Mouse (Mus musculus) MEL (cell line): ENCODE measurements around the gene Ccdc117. TPM values are rescaled to one million over a fixed set of nuclear protein-coding genes. Genes with fewer than 3 reads are reported as not detected.

Source experiments
- DNase-seq: peaks from one replicate; pipeline ENCODE4 v3.0.0; 2011; ENCODE audit warnings: low read depth, low spot score
- H3K27ac ChIP-seq: 2 replicates; pipeline ENCODE4 v1.5.1; 2012; ENCODE audit warnings: low read depth, mild to moderate bottlenecking, control low read depth, low read length, moderate library complexity; ENCODE audit not compliant: control insufficient read depth
- H3K27me3 ChIP-seq, 2 experiments: fragments of 150-350 bp in 1 of 2; sonication (generic) in 1 of 2; 2 replicates each; pipeline ENCODE4 v1.6.1; 2012; ENCODE audit warnings: low read length in 2 of 2, mild to moderate bottlenecking in 2 of 2, improper control_type of control experiment in 1 of 2, moderate library complexity in 1 of 2; ENCODE audit not compliant: insufficient read depth in 2 of 2, control insufficient read depth in 1 of 2
- H3K36me3 ChIP-seq, 2 experiments: 2 replicates each; pipeline ENCODE4 v1.6.1; 2012 to 2014; ENCODE audit warnings: low read length in 2 of 2, improper control_type of control experiment in 1 of 2, inconsistent platforms in 1 of 2, mild to moderate bottlenecking in 1 of 2; ENCODE audit not compliant: insufficient read depth in 2 of 2, control insufficient read depth in 1 of 2
- H3K4me1 ChIP-seq, 2 experiments: fragments of 150-350 bp in 1 of 2; sonication (generic) in 1 of 2; 2 replicates each; pipeline ENCODE4 v1.6.1; 2012; ENCODE audit warnings: low read length in 2 of 2, improper control_type of control experiment in 1 of 2, mild to moderate bottlenecking in 1 of 2; ENCODE audit not compliant: insufficient read depth in 2 of 2, control insufficient read depth in 1 of 2
- H3K4me3 ChIP-seq, 2 experiments: fragments of 150-350 bp in 1 of 2; sonication (generic) in 1 of 2; 2 replicates each; pipeline ENCODE4 v1.5.1; 2012; ENCODE audit warnings: low read depth in 2 of 2, low read length in 2 of 2, mild to moderate bottlenecking in 2 of 2, moderate library complexity in 2 of 2, control low read depth in 1 of 2, improper control_type of control experiment in 1 of 2; ENCODE audit not compliant: control insufficient read depth in 1 of 2, insufficient read depth in 1 of 2
- H3K79me2 ChIP-seq: 2 replicates; pipeline ENCODE4 v1.6.1; 2012; ENCODE audit warnings: mild to moderate bottlenecking, low read length, moderate library complexity; ENCODE audit not compliant: control insufficient read depth, poor library complexity, insufficient read depth
- H3K9ac ChIP-seq: 2 replicates; pipeline ENCODE4 v1.6.1; 2012; ENCODE audit warnings: low read depth, mild to moderate bottlenecking, control low read depth, low read length, moderate library complexity; ENCODE audit not compliant: control insufficient read depth, poor library complexity, severe bottlenecking
- H3K9me3 ChIP-seq: fragments of 150-350 bp; sonication (generic); replicated peaks from 2 replicates; pipeline ENCODE4 v1.6.1; 2012; ENCODE audit warnings: mild to moderate bottlenecking, low read length, improper control_type of control experiment, moderate library complexity; ENCODE audit not compliant: insufficient read depth
- BHLHE40 ChIP-seq: IDR thresholded peaks from 2 replicates; pipeline ENCODE4 v1.6.1; 2012; ENCODE audit warnings: low read depth, mild to moderate bottlenecking, inconsistent platforms, low read length, improper control_type of control experiment, borderline replicate concordance
- CHD1 ChIP-seq: IDR thresholded peaks from 2 replicates; pipeline ENCODE4 v1.6.1; 2012; ENCODE audit warnings: low read depth, mild to moderate bottlenecking, inconsistent platforms, low read length, improper control_type of control experiment
- CHD2 ChIP-seq: IDR thresholded peaks from 2 replicates; pipeline ENCODE4 v1.6.1; 2011; ENCODE audit warnings: low read length, improper control_type of control experiment
- CTCF ChIP-seq, 3 experiments: IDR thresholded peaks in 2 of 3; conservative IDR thresholded peaks in 1 of 3; 2 replicates each; pipeline ENCODE4 v1.5.1; 2011 to 2012; ENCODE audit warnings: low read length in 3 of 3, low read depth in 2 of 3, mild to moderate bottlenecking in 2 of 3, improper control_type of control experiment in 1 of 3, inconsistent platforms in 1 of 3, mixed read lengths in 1 of 3, moderate library complexity in 1 of 3; ENCODE audit not compliant: control insufficient read depth in 1 of 3, insufficient read depth in 1 of 3, poor library complexity in 1 of 3, severe bottlenecking in 1 of 3
- E2F4 ChIP-seq: IDR thresholded peaks from 2 replicates; pipeline ENCODE4 v1.6.1; 2011; ENCODE audit warnings: low read depth, low read length, improper control_type of control experiment, borderline replicate concordance
- ELF1 ChIP-seq: IDR thresholded peaks from 2 replicates; pipeline ENCODE4 v1.6.1; 2014; ENCODE audit warnings: low read depth, mild to moderate bottlenecking, inconsistent platforms, low read length, improper control_type of control experiment, moderate library complexity
- EP300 ChIP-seq, 2 experiments: IDR thresholded peaks; 2 replicates each; pipeline ENCODE4 v1.6.1; 2011; ENCODE audit warnings: improper control_type of control experiment in 2 of 2, low read length in 2 of 2, low read depth in 1 of 2, mild to moderate bottlenecking in 1 of 2
- ETS1 ChIP-seq: IDR thresholded peaks from 2 replicates; pipeline ENCODE4 v1.6.1; 2012; ENCODE audit warnings: low read depth, mild to moderate bottlenecking, inconsistent platforms, low read length, improper control_type of control experiment, moderate library complexity
- GABPA ChIP-seq: IDR thresholded peaks from 2 replicates; pipeline ENCODE4 v1.6.1; 2012; ENCODE audit warnings: low read depth, mild to moderate bottlenecking, inconsistent platforms, low read length, improper control_type of control experiment, moderate library complexity
- GATA1 ChIP-seq: IDR thresholded peaks from 2 replicates; pipeline ENCODE4 v1.6.1; 2011; ENCODE audit warnings: low read depth, low read length, improper control_type of control experiment
- HCFC1 ChIP-seq: IDR thresholded peaks from 2 replicates; pipeline ENCODE4 v1.6.1; 2012; ENCODE audit warnings: low read depth, mild to moderate bottlenecking, inconsistent platforms, low read length, improper control_type of control experiment, moderate library complexity
- KAT2A ChIP-seq: conservative IDR thresholded peaks from 2 replicates; pipeline ENCODE4 v1.6.1; 2012; ENCODE audit warnings: low read depth, low read length, improper control_type of control experiment, inconsistent platforms
- MEF2A ChIP-seq: IDR thresholded peaks from 2 replicates; pipeline ENCODE4 v1.6.1; 2014; ENCODE audit warnings: low read depth, mild to moderate bottlenecking, inconsistent platforms, low read length, improper control_type of control experiment; ENCODE audit not compliant: poor library complexity, insufficient replicate concordance, severe bottlenecking; ENCODE audit errors: extremely low read depth
- MXI1 ChIP-seq: IDR thresholded peaks from 2 replicates; pipeline ENCODE4 v1.6.1; 2011; ENCODE audit warnings: mild to moderate bottlenecking, low read depth, low read length, improper control_type of control experiment
- MYB ChIP-seq: IDR thresholded peaks from 2 replicates; pipeline ENCODE4 v1.6.1; 2011; ENCODE audit warnings: mild to moderate bottlenecking, low read depth, low read length, improper control_type of control experiment
- MYC ChIP-seq: IDR thresholded peaks from 2 replicates; pipeline ENCODE4 v1.6.1; 2011; ENCODE audit warnings: low read depth, mild to moderate bottlenecking, low read length, improper control_type of control experiment, moderate library complexity
- NELFE ChIP-seq: IDR thresholded peaks from 2 replicates; pipeline ENCODE4 v1.6.1; 2011; ENCODE audit warnings: low read depth, low read length, improper control_type of control experiment
- NRF1 ChIP-seq: IDR thresholded peaks from 2 replicates; pipeline ENCODE4 v1.6.1; 2014; ENCODE audit warnings: low read depth, mild to moderate bottlenecking, inconsistent platforms, low read length, improper control_type of control experiment, moderate library complexity; ENCODE audit not compliant: poor library complexity, insufficient read depth, severe bottlenecking
- POLR2AphosphoS2 ChIP-seq: IDR thresholded peaks from 2 replicates; pipeline ENCODE4 v1.6.1; 2011; ENCODE audit warnings: low read length, improper control_type of control experiment
- POLR2AphosphoS5 ChIP-seq: IDR thresholded peaks from 2 replicates; pipeline ENCODE4 v1.6.1; 2012; ENCODE audit warnings: low read depth, borderline replicate concordance, mild to moderate bottlenecking, inconsistent platforms, low read length, moderate library complexity, mixed read lengths
- RAD21 ChIP-seq: IDR thresholded peaks from 2 replicates; pipeline ENCODE4 v1.6.1; 2011; ENCODE audit warnings: mild to moderate bottlenecking, low read depth, low read length, improper control_type of control experiment
- RCOR1 ChIP-seq: IDR thresholded peaks from 2 replicates; pipeline ENCODE4 v1.6.1; 2012; ENCODE audit warnings: low read depth, mild to moderate bottlenecking, inconsistent platforms, low read length, improper control_type of control experiment
- SIN3A ChIP-seq: IDR thresholded peaks from 2 replicates; pipeline ENCODE4 v1.6.1; 2012; ENCODE audit warnings: low read length, improper control_type of control experiment, inconsistent platforms
- SMC3 ChIP-seq: IDR thresholded peaks from 2 replicates; pipeline ENCODE4 v1.6.1; 2011; ENCODE audit warnings: low read depth, low read length, improper control_type of control experiment
- TAL1 ChIP-seq: IDR thresholded peaks from 2 replicates; pipeline ENCODE4 v1.6.1; 2012; ENCODE audit warnings: mild to moderate bottlenecking, inconsistent platforms, low read length, moderate library complexity, mixed read lengths
- TBP ChIP-seq: IDR thresholded peaks from 2 replicates; pipeline ENCODE4 v1.8.0; 2011; ENCODE audit warnings: low read depth, low read length, improper control_type of control experiment
- UBTF ChIP-seq: IDR thresholded peaks from 2 replicates; pipeline ENCODE4 v1.6.1; 2012; ENCODE audit warnings: low read depth, mild to moderate bottlenecking, inconsistent platforms, low read length, improper control_type of control experiment, moderate library complexity, borderline replicate concordance; ENCODE audit not compliant: insufficient read depth
- USF1 ChIP-seq: IDR thresholded peaks from 2 replicates; pipeline ENCODE4 v1.6.1; 2014; ENCODE audit warnings: low read depth, mild to moderate bottlenecking, inconsistent platforms, low read length, improper control_type of control experiment, moderate library complexity
- USF2 ChIP-seq, 2 experiments: IDR thresholded peaks; 2 replicates each; pipeline ENCODE4 v1.6.1; 2011 to 2012; ENCODE audit warnings: improper control_type of control experiment in 2 of 2, low read length in 2 of 2, borderline replicate concordance in 1 of 2, inconsistent platforms in 1 of 2, low read depth in 1 of 2, mild to moderate bottlenecking in 1 of 2; ENCODE audit not compliant: insufficient read depth in 1 of 2
- ZKSCAN1 ChIP-seq: IDR thresholded peaks from 2 replicates; pipeline ENCODE4 v1.6.1; 2012; ENCODE audit warnings: low read depth, mild to moderate bottlenecking, inconsistent platforms, low read length, improper control_type of control experiment, moderate library complexity
- ZMIZ1 ChIP-seq: IDR thresholded peaks from 2 replicates; pipeline ENCODE4 v1.6.1; 2012; ENCODE audit warnings: low read depth, mild to moderate bottlenecking, inconsistent platforms, low read length, improper control_type of control experiment, moderate library complexity
- ZNF384 ChIP-seq: IDR thresholded peaks from 2 replicates; pipeline ENCODE4 v1.6.1; 2012; ENCODE audit warnings: low read depth, mild to moderate bottlenecking, inconsistent platforms, low read length, improper control_type of control experiment
- polyA plus RNA-seq, 2 experiments: library from polyadenylated mRNA; stranded (reverse) in 1 of 2; unstranded in 1 of 2; fragments of >175 nt in 1 of 2; fragments of >200 nt in 1 of 2; gene quantifications; 2 replicates each; pipeline versions ENCODE4 v1.2.1 to v1.2.4; 2012; ENCODE audit warnings: low replicate concordance in 2 of 2, low read depth in 1 of 2; ENCODE audit not compliant: insufficient read length in 2 of 2, insufficient read depth in 1 of 2, missing spikeins in 1 of 2
- total RNA-seq: library from RNA; depleted of rRNA; stranded (reverse); fragments of 300-350 nt; gene quantifications from 2 replicates; pipeline ENCODE4 v1.2.3, GENCODE M21; 2012

The Ccdc117 gene
- total and polyA plus RNA-seq, 3 experiments = 19.4 to 35.4 TPM; not detected in 1

DNA sequence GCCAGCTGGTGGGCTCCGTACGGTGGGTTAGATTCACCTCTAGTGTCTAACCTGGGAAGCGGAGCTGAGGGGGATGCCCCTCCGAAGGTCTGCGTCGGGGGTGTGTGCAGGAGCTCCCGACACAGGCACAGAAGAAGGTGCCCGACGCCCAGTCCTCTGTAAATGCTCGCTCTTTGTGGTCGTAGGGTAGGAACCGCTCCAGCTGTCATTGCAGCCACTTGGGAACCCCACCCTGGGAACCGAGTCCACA, 20.8 kb downstream of the Ccdc117 start (continued):
- no peak for TF ChIP-seq RAD21
- TF ChIP-seq KAT2A = no peak

GRCm38 (mm10) chr11:5520412-5521265, 21.3 kb downstream of the Ccdc117 start, which contains the start of gene Xbp1:
Gene Xbp1 (plus strand): TSS chr11:5520659.
- peaks cover 26 to 32% of the 10 kb centered on the region in 2 experiments for H3K36me3 ChIP-seq
- peaks cover 33% of the 10 kb centered on the region for H3K79me2 ChIP-seq
- H3K9me3 ChIP-seq = no peaks in the 10 kb centered on the region
- TF ChIP-seq RAD21 (no peak), USF2 (IDR thresholded peaks at IDR 0.05; ENCODE audit: borderline replicate concordance in 1 of 2, insufficient read depth in 1 of 2, low read depth in 1 of 2, low read length in 2 of 2) (no peak), CHD2 (0 out of 2 replicates have a peak, but pooled peaks have one; percentile 9), TAL1 (no peak), NELFE (peak; percentile 97), KAT2A (no peak; the same call in 1 of the 2 replicates), NRF1 (0 out of 2 replicates have a peak, but pooled peaks have one; percentile 18), CTCF (IDR thresholded peaks at IDR 0.05 in 2 of 3, conservative IDR thresholded peaks at IDR 0.05 in 1 of 3; ENCODE audit: control insufficient read depth in 1 of 3, insufficient read depth in 1 of 3, low read depth in 2 of 3, low read length in 3 of 3, poor library complexity in 1 of 3, severe bottlenecking in 1 of 3) (no peak), UBTF (peak; percentile 89; the same call in 1 of the 2 replicates), ZKSCAN1 (no peak), GATA1 (no peak), RCOR1 (peak; percentile 46; the same call in 1 of the 2 replicates), HCFC1 (peak; percentile 70), GABPA (0 out of 2 replicates have a peak, but pooled peaks have one; percentile 19), ZMIZ1 (peak; percentile 91), MXI1 (peak; percentile 85), USF1 (no peak), MYC (peak; percentile 82), SIN3A (peak; percentile 87; the same call in 1 of the 2 replicates), EP300 (IDR thresholded peaks at IDR 0.05; ENCODE audit: low read depth in 1 of 2, low read length in 2 of 2) (no peak; a peak in 1 of 4 replicates), POLR2AphosphoS5 (no peak), ZNF384 (no peak), POLR2AphosphoS2 (peak; percentile 97), TBP (peak; percentile 83), E2F4 (no peak), MYB (no peak), ETS1 (peak; percentile 46), CHD1 (no peak; the same call in none of the 2 replicates), SMC3 (no peak), MEF2A (no peak), ELF1 (peak; percentile 29; the same call in 1 of the 2 replicates), BHLHE40 (no peak)

More at GRCm38 (mm10) chr11:5520412-5521265, 21.3 kb downstream of the Ccdc117 start, which contains the start of gene Xbp1:
- Histone ChIP-seq H3K4me1 (peaks cover 7 to 14% of the 10 kb centered on the region in 2 experiments; a peak in 3 of 4 replicates), H3K4me3 (peak within 1 kb of the TSS; percentile 89 to 98), H3K9ac (peak within 1 kb of the TSS; percentile 92), H3K27ac (peak within 1 kb of the TSS; percentile 90), H3K27me3 (no peaks in the 10 kb centered on the region)
- peak; percentile 98 for DNase-seq
